Mouse (Mus musculus) neural tube, embryonic 12.5 days (tissue): ENCODE results near the gene Htra2. TPM values are rescaled to one million over a fixed set of nuclear protein-coding genes. Genes with fewer than 3 reads are reported as not detected.
A peak's percentile ranks its signal among the peaks of the same experiment; 100 is the strongest.

Experiments
- ATAC-seq: fragments of 200-750 bp; cut with Nextera tagmentation; 2 replicates; pipeline ENCODE4 v1.8.0; 2017; ENCODE audit warnings: low read depth, mild to moderate bottlenecking, moderate TSS enrichment, moderate library complexity; ENCODE audit not compliant: low FRiP score
- H3K27ac ChIP-seq: fragments of 300-500 bp; sonication (generic); 2 replicates; pipeline ENCODE4 v1.5.1; 2016
- H3K27me3 ChIP-seq: fragments of 300-500 bp; sonication (generic); replicated peaks from 2 replicates; pipeline ENCODE4 v1.6.1; 2016; ENCODE audit warnings: mild to moderate bottlenecking
- H3K36me3 ChIP-seq: fragments of 300-500 bp; sonication (generic); 2 replicates; pipeline ENCODE4 v1.6.1; 2016; ENCODE audit warnings: mild to moderate bottlenecking
- H3K4me1 ChIP-seq: fragments of 300-500 bp; sonication (generic); 2 replicates; pipeline ENCODE4 v1.6.1; 2016
- H3K4me2 ChIP-seq: fragments of 300-500 bp; sonication (generic); replicated peaks from 2 replicates; pipeline ENCODE4 v1.6.1; 2016; ENCODE audit warnings: mild to moderate bottlenecking
- H3K4me3 ChIP-seq: fragments of 300-500 bp; sonication (generic); 2 replicates; pipeline ENCODE4 v1.5.1; 2016
- H3K9ac ChIP-seq: fragments of 300-500 bp; sonication (generic); 2 replicates; pipeline ENCODE4 v1.6.1; 2016; ENCODE audit warnings: mild to moderate bottlenecking
- H3K9me3 ChIP-seq: fragments of 300-500 bp; sonication (generic); 2 replicates; pipeline ENCODE4 v1.6.1; 2016; ENCODE audit warnings: mild to moderate bottlenecking
- WGBS: fragments of 180-500 bp; shearing (Covaris S2); methylation state at CpG from one replicate; pipeline ENCODE4 v1.1.7; 2016; 5-methylcytosine and 5-hydroxymethylcytosine counted together
- polyA plus RNA-seq: library from polyadenylated mRNA; unstranded; fragments of >200 nt; fragmentation: Nextera tagmentation; extraction: Ambion mirVana; gene quantifications from 2 replicates; pipeline ENCODE4 v1.2.1, GENCODE M21; 2016

Gene Htra2
- polyA plus RNA-seq, 1 experiment from 2014 or later, result 70.6 TPM

GRCm38 (mm10) chr6:83027293-83027692, 27.8 kb downstream of the Htra2 start:
- Histone ChIP-seq H3K27me3 (peaks cover 23% of the 10 kb centered on the region), H3K36me3 (no peaks in the 10 kb centered on the region), H3K4me1 (peaks cover 5% of the 10 kb centered on the region), H3K9me3 (no peaks in the 10 kb centered on the region), H3K9ac (no peak overlapping the region), H3K4me2 (no peak overlapping the region), H3K4me3 (no peak overlapping the region), H3K27ac (no peak overlapping the region)
- WGBS, result 77% methylated on average over 8 of the region's 8 CpGs
- no peak for ATAC-seq

GRCm38 (mm10) chr6:83025221-83025620, 29.9 kb downstream of the Htra2 start:
- Histone ChIP-seq H3K9me3 (no peaks in the 10 kb centered on the region), H3K4me3 (no peak overlapping the region), H3K4me2 (no peak overlapping the region), H3K27ac (no peak overlapping the region), H3K36me3 (no peaks in the 10 kb centered on the region), H3K4me1 (no peaks in the 10 kb centered on the region), H3K27me3 (peaks cover 6% of the 10 kb centered on the region), H3K9ac (no peak overlapping the region)
- 94% methylated on average over 4 of the region's 4 CpGs for WGBS
- no peak for ATAC-seq

- Histone ChIP-seq H3K36me3 (no peaks in the 10 kb centered on the region), H3K4me3 (no peak overlapping the region), H3K9me3 (no peaks in the 10 kb centered on the region), H3K4me2 (no peak overlapping the region), H3K27ac (no peak overlapping the region), H3K4me1 (no peaks in the 10 kb centered on the region), H3K9ac (no peak overlapping the region), H3K27me3 (0 out of 2 replicates have a peak, but pooled peaks cover 4% of the 10 kb centered on the region)
- no peak for ATAC-seq
- 75% methylated on average over 4 of the region's 4 CpGs for WGBS
Measured at GRCm38 (mm10) chr6:83024421-83024820, 30.7 kb downstream of the Htra2 start.

- Histone ChIP-seq H3K9ac (no peak overlapping the region), H3K27ac (no peak overlapping the region), H3K27me3 (0 out of 2 replicates have a peak, but pooled peaks cover 4% of the 10 kb centered on the region), H3K4me3 (no peak overlapping the region), H3K4me1 (no peaks in the 10 kb centered on the region), H3K4me2 (no peak overlapping the region), H3K9me3 (no peaks in the 10 kb centered on the region), H3K36me3 (no peaks in the 10 kb centered on the region)
- WGBS, result 97% methylated on average over 2 of the region's 2 CpGs
- ATAC-seq, result no peak
Measured at GRCm38 (mm10) chr6:83023786-83024185, 31.3 kb downstream of the Htra2 start.

GRCm38 (mm10) chr6:83023008-83023407, 32.1 kb downstream of the Htra2 start:
- no peaks in the 10 kb centered on the region for H3K36me3 ChIP-seq
- no peak overlapping the region for H3K4me2 ChIP-seq
- H3K4me1 ChIP-seq, result no peaks in the 10 kb centered on the region
- no peak overlapping the region for H3K27ac ChIP-seq
- no peak overlapping the region for H3K4me3 ChIP-seq
- no peaks in the 10 kb centered on the region for H3K27me3 ChIP-seq
- WGBS, result 85% methylated on average over 9 of the region's 9 CpGs
- no peak for ATAC-seq
- no peaks in the 10 kb centered on the region for H3K9me3 ChIP-seq
- H3K9ac ChIP-seq, result no peak overlapping the region

GRCm38 (mm10) chr6:83020836-83021593, 34.1 kb downstream of the Htra2 start:
- no peak overlapping the region for H3K9ac ChIP-seq
- no peaks in the 10 kb centered on the region for H3K36me3 ChIP-seq
- no peaks in the 10 kb centered on the region for H3K27me3 ChIP-seq
- H3K27ac ChIP-seq, result no peak overlapping the region
- WGBS, result 90% methylated on average over 4 of the region's 4 CpGs
- no peaks in the 10 kb centered on the region for H3K4me1 ChIP-seq
- ATAC-seq, result no peak
- no peak overlapping the region for H3K4me3 ChIP-seq
- H3K9me3 ChIP-seq, result no peaks in the 10 kb centered on the region
- no peak overlapping the region for H3K4me2 ChIP-seq

- no peak for ATAC-seq
- 89% methylated on average over 6 of the region's 6 CpGs for whole genome bisulfite sequencing
- H3K4me3 ChIP-seq, result no peak overlapping the region
- no peaks in the 10 kb centered on the region for H3K9me3 ChIP-seq
- H3K4me1 ChIP-seq, result no peaks in the 10 kb centered on the region
- H3K9ac ChIP-seq, result no peak overlapping the region
- H3K27ac ChIP-seq, result no peak overlapping the region
- H3K27me3 ChIP-seq, result no peaks in the 10 kb centered on the region
- H3K4me2 ChIP-seq, result no peak overlapping the region
- no peaks in the 10 kb centered on the region for H3K36me3 ChIP-seq
Measured at GRCm38 (mm10) chr6:83020121-83020520, 35.0 kb downstream of the Htra2 start.

- H3K27ac ChIP-seq, result no peak overlapping the region
- no peaks in the 10 kb centered on the region for H3K9me3 ChIP-seq
- 78% methylated on average over 3 of the region's 3 CpGs for WGBS
- no peak overlapping the region for H3K4me2 ChIP-seq
- H3K9ac ChIP-seq, result no peak overlapping the region
- no peaks in the 10 kb centered on the region for H3K4me1 ChIP-seq
- H3K4me3 ChIP-seq, result no peak overlapping the region
- H3K36me3 ChIP-seq, result no peaks in the 10 kb centered on the region
- no peak for ATAC-seq
- no peaks in the 10 kb centered on the region for H3K27me3 ChIP-seq
Measured at GRCm38 (mm10) chr6:83019044-83019443, 36.0 kb downstream of the Htra2 start.

- Histone ChIP-seq H3K9me3 (no peaks in the 10 kb centered on the region), H3K4me1 (no peaks in the 10 kb centered on the region), H3K27ac (no peak overlapping the region), H3K27me3 (no peaks in the 10 kb centered on the region), H3K9ac (no peak overlapping the region), H3K4me2 (no peak overlapping the region), H3K4me3 (no peak overlapping the region), H3K36me3 (no peaks in the 10 kb centered on the region)
- no peak for ATAC-seq
- WGBS, result 79% methylated on average over 3 of the region's 3 CpGs
Measured at GRCm38 (mm10) chr6:83017190-83017589, 37.9 kb downstream of the Htra2 start.

GRCm38 (mm10) chr6:83015749-83016148, 39.3 kb downstream of the Htra2 start:
- Histone ChIP-seq H3K4me1 (no peaks in the 10 kb centered on the region), H3K9ac (no peak overlapping the region), H3K36me3 (no peaks in the 10 kb centered on the region), H3K4me2 (no peak overlapping the region), H3K27ac (no peak overlapping the region), H3K4me3 (no peak overlapping the region), H3K27me3 (no peaks in the 10 kb centered on the region), H3K9me3 (no peaks in the 10 kb centered on the region)
- ATAC-seq, result no peak
- 90% methylated on average over 2 of the region's 2 CpGs for WGBS

- Histone ChIP-seq H3K9ac (no peak overlapping the region), H3K4me2 (no peak overlapping the region), H3K9me3 (no peaks in the 10 kb centered on the region), H3K27me3 (no peaks in the 10 kb centered on the region), H3K36me3 (no peaks in the 10 kb centered on the region), H3K4me1 (no peaks in the 10 kb centered on the region), H3K4me3 (no peak overlapping the region), H3K27ac (no peak overlapping the region)
- WGBS, result 77% methylated on average over 12 of the region's 12 CpGs
- ATAC-seq, result no peak
Measured at GRCm38 (mm10) chr6:83014482-83015466, 40.3 kb downstream of the Htra2 start.

- Histone ChIP-seq H3K27me3 (no peaks in the 10 kb centered on the region), H3K4me3 (no peak overlapping the region), H3K9ac (peak overlapping the region; percentile 6; the same call in 1 of the 2 replicates), H3K27ac (no peak overlapping the region), H3K9me3 (no peaks in the 10 kb centered on the region), H3K36me3 (no peaks in the 10 kb centered on the region), H3K4me2 (no peak overlapping the region), H3K4me1 (no peaks in the 10 kb centered on the region)
- no peak for ATAC-seq
- WGBS, result 74% methylated on average over 5 of the region's 5 CpGs
Measured at GRCm38 (mm10) chr6:83013444-83013843, 41.6 kb downstream of the Htra2 start.
